Mouse (Mus musculus) right cerebral cortex, postnatal 10 days (tissue): Measurements from ENCODE around the gene Rubcnl.

Source experiments
- DNase-seq, 2 experiments: peaks; one replicate each; pipeline ENCODE4 v3.0.0; 2021; ENCODE audit warnings: low spot score in 2 of 2

Gene Rubcnl

DNA sequence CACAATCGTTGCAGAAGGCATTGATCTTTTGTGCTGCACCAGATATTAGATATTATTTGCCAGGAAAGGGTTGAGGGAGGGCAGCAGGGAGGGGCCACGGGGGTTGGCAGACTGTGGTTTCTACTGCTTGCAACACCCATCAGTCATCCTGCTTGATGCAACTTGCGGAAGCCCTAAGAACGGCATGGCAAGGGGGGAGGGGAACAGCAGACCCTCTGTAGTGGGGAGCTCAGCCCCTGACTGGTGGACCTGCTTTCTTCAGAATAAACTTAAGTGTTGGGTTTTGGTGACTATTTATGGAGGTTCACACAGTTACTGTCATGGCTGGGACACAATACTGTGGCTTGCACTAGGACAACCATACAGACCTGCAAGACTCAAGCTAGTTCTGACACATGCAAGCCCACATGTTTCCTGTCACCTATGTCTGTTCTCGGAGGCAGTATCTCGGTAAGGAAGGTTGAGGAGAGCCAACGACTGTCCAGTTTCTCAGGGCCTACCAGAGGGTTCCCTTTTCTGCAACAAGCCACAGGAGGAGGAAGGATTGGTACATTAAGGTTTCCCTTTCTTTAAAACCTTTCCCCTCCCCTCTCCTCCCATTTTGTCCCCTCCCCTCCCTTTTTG, 53.6 kb downstream of the Rubcnl start:
- no peak for DNase-seq

GRCm38 (mm10) chr14:75071091-75071490, 55.3 kb downstream of the Rubcnl start:
- no peak for DNase-seq

DNA sequence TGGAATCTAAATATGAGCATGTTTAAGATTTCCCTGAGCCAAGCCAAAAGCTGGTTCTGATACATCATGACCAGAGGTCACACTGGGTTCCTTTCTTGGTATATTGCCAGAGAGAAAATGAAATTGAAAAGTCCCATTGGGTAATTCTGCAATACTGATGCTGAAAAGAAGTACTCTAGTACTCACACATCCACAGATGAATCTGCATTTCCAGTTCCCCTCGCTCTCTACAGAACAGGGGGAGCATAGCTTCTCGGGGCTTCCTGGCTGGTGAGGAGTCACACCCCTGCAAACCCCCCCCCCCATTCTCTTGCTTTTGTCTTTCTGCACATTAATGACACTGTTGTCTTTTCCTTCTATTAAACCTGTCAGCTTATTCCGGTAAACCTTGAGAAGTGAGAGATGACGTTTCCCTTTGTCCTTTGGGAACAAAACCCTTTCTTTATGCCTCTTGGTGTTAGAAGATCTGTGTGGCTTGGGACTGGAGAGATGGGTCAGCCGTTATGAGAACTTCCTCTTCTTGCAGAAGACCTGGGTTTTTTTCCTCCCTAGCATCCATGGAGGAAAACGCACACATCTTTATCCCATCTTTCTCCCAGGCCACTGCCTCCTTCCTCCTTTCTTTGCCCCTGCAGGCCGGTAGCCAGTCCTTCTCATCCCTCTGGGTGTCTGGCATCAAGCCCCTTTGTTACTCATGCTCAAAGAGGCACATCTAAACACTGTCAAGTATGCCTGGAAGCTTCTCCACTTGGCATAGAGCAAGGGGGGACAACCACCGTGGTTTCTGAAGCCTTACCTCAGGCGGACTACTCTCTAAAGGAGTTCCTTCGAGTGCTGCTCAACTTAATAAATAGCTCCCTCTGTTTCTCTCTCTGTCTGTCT, 59.7 kb downstream of the Rubcnl start:
- no peak for DNase-seq

DNA sequence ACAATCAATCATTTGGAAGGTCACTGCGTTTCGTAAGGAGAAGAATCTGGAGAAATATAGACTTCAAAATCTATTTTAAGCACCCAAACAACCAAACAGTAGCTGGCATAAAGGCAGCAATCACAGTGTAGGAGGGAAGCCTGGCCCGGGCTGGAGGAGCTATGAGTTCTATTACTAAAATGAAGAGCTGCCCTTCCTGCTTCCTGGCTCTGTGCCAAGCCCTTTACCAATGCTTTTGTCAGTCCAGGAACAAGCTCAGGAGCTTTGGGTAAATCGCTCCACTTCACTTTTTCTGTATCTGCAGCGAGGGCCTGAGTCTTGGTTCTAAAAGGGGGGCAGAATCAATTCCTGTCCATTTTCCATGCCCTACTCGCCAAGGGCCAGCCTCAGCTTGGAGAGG, 62.1 kb downstream of the Rubcnl start:
- peak in 1 of 2 experiments; percentile 42 for DNase-seq
